Mouse (Mus musculus) lung, postnatal 0 days (tissue): ENCODE measurements at regions not wholly inside any gene's neighbourhood (a gene's known extent, or its start where the extent isn't known, plus 50 kb on each side); places are given as distances from the start of the nearest gene placed in this dataset.
"Not testable (repeated sequence)": the region's sequence is repeated elsewhere in the genome, so short reads cannot be mapped to it uniquely, and the experiment has no call there.

Source experiments
- ATAC-seq: fragments of 200-750 bp; cut with Nextera tagmentation; 2 replicates; pipeline ENCODE4 v1.8.0; 2017; ENCODE audit warnings: moderate library complexity
- DNase-seq: peaks from one replicate; pipeline ENCODE4 v3.0.0-alpha.2; 2016; ENCODE audit warnings: low spot score
- H3K27ac ChIP-seq: fragments of 300-500 bp; sonication (generic); 2 replicates; pipeline ENCODE4 v1.5.1; 2014; ENCODE audit warnings: antibody characterized with exemption, mild to moderate bottlenecking, low read length, mixed read lengths
- H3K27me3 ChIP-seq: fragments of 300-500 bp; sonication (generic); replicated peaks from 2 replicates; pipeline ENCODE4 v1.6.1; 2014; ENCODE audit warnings: low read length, mixed read lengths; ENCODE audit not compliant: insufficient read depth
- H3K36me3 ChIP-seq: fragments of 300-500 bp; sonication (generic); 2 replicates; pipeline ENCODE4 v1.6.1; 2014; ENCODE audit warnings: low read length, mixed read lengths; ENCODE audit not compliant: insufficient read depth
- H3K4me1 ChIP-seq: fragments of 300-500 bp; sonication (generic); 2 replicates; pipeline ENCODE4 v1.6.1; 2014; ENCODE audit warnings: antibody characterized with exemption, low read depth, low read length, mixed read lengths; ENCODE audit not compliant: insufficient read depth
- H3K4me2 ChIP-seq: fragments of 300-500 bp; sonication (generic); replicated peaks from 2 replicates; pipeline ENCODE4 v1.6.1; 2014; ENCODE audit warnings: low read depth, mild to moderate bottlenecking, low read length, moderate library complexity, mixed read lengths
- H3K4me3 ChIP-seq: fragments of 300-500 bp; sonication (generic); 2 replicates; pipeline ENCODE4 v1.5.1; 2014; ENCODE audit warnings: low read depth, low read length
- H3K9ac ChIP-seq: fragments of 300-500 bp; sonication (generic); replicated peaks from 2 replicates; pipeline ENCODE4 v1.6.1; 2014; ENCODE audit warnings: low read depth, mild to moderate bottlenecking
- H3K9me3 ChIP-seq: fragments of 300-500 bp; sonication (generic); 2 replicates; pipeline ENCODE4 v1.6.1; 2016; ENCODE audit warnings: low read length, mixed read lengths
- CTCF ChIP-seq: IDR thresholded peaks from 2 replicates; pipeline ENCODE4 v1.5.1; 2016; ENCODE audit warnings: antibody characterized with exemption, mild to moderate bottlenecking
- EP300 ChIP-seq: IDR thresholded peaks from 2 replicates; pipeline ENCODE4 v1.6.1; 2016; ENCODE audit warnings: antibody characterized with exemption, mild to moderate bottlenecking, control low read depth
- WGBS: fragments of 180-500 bp; shearing (Covaris S2); extraction: QIAGEN DNeasy Blood & Tissue Kit; methylation state at CpG from one replicate; pipeline ENCODE4 v1.1.7; 2014; 5-methylcytosine and 5-hydroxymethylcytosine counted together

DNA sequence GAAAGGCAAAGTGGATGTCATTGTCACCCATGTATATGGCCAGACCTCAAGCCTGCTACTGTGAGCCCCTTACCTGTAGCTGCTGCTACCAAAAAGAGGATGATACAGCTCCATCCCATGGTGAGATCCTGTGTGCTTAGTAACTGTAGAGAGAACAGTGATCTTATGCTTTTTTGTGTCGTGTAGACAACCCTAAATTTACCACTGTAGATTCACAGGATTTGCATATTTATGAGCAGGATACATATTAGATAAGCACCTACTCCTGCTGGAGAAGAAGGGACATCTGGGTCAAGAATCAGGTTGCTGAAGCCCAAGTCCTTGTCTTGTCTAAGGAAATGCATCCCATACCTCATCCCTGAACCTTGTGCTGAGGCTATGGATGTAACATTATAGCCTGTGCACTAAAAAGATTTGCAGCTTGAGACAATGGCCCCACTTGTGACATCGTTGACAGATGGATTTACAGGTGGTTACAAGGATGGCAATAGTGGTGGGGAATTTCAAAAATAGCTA is 888.7 kb upstream of the Zfp386 start:
- not testable (repeated sequence) for H3K9me3 ChIP-seq, H3K4me1 ChIP-seq, ATAC-seq, H3K9ac ChIP-seq, H3K36me3 ChIP-seq, H3K27me3 ChIP-seq, H3K4me3 ChIP-seq, DNase-seq, H3K27ac ChIP-seq, H3K4me2 ChIP-seq
- 41% methylated on average over 1 of the region's 2 CpGs for WGBS

DNA sequence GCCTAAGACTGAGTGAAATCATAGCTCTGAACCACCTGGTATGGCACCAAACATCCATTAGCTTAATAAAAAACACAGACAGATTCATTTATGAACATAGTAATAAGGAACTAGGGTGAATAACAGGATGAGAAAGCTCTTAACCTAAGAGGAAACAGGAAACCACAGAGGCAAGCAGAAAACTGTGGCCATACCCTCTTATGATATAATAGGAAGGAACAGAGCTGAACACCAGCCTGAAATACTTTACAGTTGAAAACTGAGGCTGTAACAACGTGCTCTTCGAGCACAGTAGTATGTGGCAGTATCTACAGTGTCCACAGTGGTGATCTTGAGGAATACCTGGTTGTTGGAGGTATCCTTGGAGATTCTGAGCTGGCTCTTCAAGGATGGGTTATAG is 882.0 kb upstream of the Zfp386 start:
- not testable (repeated sequence) for H3K36me3 ChIP-seq, H3K9ac ChIP-seq, H3K27me3 ChIP-seq, H3K4me3 ChIP-seq, H3K9me3 ChIP-seq, H3K4me2 ChIP-seq, ATAC-seq, DNase-seq, H3K27ac ChIP-seq, H3K4me1 ChIP-seq
- WGBS: 18% methylated on average over 2 of the region's 2 CpGs

DNA sequence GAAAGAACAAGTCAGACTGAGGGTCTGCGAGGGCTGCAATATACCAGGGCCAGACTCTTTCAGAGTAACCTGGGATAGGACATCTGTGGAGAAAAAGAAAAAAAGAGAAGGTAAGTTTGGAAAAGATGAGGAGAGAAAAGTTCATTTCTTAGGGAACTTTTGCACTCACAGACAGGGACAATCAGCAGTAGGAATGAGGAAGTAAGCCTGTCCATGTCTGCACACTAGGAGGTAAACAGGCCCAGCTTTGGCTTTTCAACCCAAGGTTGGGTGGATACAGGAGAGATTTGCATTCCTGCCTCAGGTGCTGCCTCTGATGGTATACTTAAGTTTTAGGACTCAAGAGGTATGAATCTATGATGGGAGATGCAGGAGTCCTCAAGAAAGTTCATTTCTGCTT is 881.5 kb upstream of the Zfp386 start:
- H3K4me3 ChIP-seq, H3K36me3 ChIP-seq, DNase-seq, H3K27me3 ChIP-seq, H3K27ac ChIP-seq, H3K4me1 ChIP-seq, ATAC-seq, H3K4me2 ChIP-seq, H3K9ac ChIP-seq, H3K9me3 ChIP-seq: not testable (repeated sequence)
- WGBS: 70% methylated on average over 1 of the region's 1 CpGs

DNA sequence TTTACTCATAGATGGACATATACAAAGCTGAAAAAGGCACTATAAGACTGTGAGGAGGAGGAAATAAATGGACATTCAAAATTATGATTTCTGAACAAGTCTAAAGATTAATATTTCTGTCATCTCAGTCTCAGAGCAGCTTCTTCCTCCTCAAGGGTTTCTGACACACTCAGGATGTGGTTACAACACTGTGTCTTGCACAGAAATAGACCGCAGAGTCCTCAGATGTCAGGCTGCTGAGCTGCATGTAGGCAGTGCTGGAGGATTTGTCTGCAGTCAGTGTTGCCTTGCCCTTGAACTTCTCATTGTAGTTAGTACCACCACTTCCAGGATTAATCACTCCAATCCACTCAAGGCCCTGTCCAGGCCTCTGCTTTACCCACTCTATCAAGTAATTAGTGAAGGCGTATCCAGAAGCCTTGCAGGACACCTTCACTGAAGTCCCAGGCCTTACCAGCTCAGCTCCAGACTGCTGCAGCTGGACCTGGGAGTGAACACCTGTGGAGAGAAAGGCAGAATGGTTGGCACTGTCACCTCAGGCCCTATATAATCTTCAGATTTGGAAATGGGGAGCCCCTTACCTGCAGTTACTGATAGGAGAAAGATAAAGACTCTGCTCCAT is 853.9 kb upstream of the Zfp386 start:
- no peak for DNase-seq
- H3K4me2 ChIP-seq: no peak overlapping the region
- no peaks in the 10 kb centered on the region for H3K9me3 ChIP-seq
- H3K36me3 ChIP-seq: no peaks in the 10 kb centered on the region
- WGBS: 78% methylated on average over 2 of the region's 2 CpGs
- TF ChIP-seq CTCF (no peak), EP300 (no peak)
- no peaks in the 10 kb centered on the region for H3K27me3 ChIP-seq
- no peaks in the 10 kb centered on the region for H3K4me1 ChIP-seq
- H3K9ac ChIP-seq: no peak overlapping the region
- no peak overlapping the region for H3K4me3 ChIP-seq
- H3K27ac ChIP-seq: no peak overlapping the region
- ATAC-seq: no peak

DNA sequence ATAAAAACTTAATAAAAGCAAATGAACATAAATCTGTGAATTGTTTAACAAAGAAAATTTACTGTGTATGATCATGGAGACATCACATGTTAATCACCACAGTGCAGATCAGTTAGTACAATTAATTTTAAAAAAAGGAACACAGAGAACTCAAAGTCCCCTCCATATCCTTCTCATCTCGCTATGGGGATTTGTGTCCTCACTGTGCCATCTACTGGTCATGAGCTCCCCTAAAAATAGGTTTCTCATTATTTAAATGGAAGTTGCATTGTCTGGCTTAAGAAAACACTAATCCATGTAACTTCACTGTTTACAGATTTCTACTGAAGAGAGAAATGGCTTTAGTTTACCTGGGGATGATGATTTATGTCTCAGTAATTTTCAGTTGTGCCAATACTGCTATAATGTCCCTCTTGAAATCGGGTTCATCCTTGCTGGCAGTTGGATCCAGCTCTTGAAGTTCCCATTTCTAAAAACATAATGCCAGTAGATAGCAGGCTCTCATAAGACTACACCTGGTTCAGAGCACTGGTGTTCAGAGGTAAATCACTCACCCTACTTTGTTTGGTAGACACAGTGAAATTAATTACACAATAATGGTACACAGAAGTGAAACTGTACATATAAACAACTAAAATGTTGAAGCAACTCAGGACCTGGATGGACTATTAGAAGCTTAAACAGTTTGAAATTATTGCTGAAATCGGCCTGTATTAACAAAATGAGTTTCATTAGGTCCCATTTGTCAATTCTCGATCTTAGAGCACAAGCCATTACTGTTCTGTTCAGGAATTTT is 850.0 kb upstream of the Zfp386 start:
- Histone ChIP-seq H3K27ac (no peak overlapping the region), H3K27me3 (no peaks in the 10 kb centered on the region), H3K36me3 (no peaks in the 10 kb centered on the region), H3K9me3 (no peaks in the 10 kb centered on the region), H3K9ac (no peak overlapping the region), H3K4me1 (no peaks in the 10 kb centered on the region), H3K4me2 (no peak overlapping the region), H3K4me3 (no peak overlapping the region)
- no peak for ATAC-seq
- 51% methylated on average over 4 of the region's 4 CpGs for WGBS
- TF ChIP-seq EP300 (no peak), CTCF (no peak)
- no peak for DNase-seq

DNA sequence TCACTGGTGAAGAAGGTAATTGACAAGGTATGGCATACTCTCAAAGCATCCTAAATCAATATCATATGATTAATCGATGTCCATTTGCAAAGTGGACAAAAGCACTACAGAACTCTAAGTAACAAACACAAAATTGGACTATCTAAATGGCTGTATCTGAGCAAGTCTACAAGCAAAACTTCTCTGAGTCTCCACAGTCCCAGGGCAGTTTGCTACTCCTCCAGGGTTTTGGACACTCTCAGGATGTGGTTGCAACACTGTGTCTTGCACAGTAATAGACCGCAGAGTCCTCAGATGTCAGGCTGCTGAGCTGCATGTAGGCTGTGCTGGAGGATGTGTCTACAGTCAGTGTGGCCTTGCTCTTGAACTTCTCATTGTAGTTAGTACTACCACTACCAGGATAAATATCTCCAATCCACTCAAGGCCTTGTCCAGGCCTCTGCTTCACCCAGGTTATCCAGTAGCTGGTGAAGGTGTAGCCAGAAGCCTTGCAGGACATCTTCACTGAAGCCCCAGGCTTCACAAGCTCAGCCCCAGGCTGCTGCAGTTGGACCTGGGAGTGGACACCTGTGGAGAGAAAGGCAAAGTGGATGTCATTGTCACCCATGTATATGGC is 839.6 kb upstream of the Zfp386 start:
- not testable (repeated sequence) for H3K27me3 ChIP-seq, H3K9ac ChIP-seq, ATAC-seq, DNase-seq, H3K27ac ChIP-seq, H3K9me3 ChIP-seq, H3K36me3 ChIP-seq, H3K4me3 ChIP-seq, H3K4me2 ChIP-seq, H3K4me1 ChIP-seq
- 83% methylated on average over 2 of the region's 2 CpGs for WGBS
